Mouse (Mus musculus) CD4-positive, CD25-positive, alpha-beta regulatory T cell, adult 2 months (primary cell): ENCODE measurements around the gene Tgfb3.

Experiments used
- DNase-seq: peaks from one replicate; pipeline ENCODE4 v3.0.0-alpha.2; 2012; ENCODE audit warnings: low read depth, low spot score

The Tgfb3 gene

GRCm38 (mm10) chr12:86030932-86031331, 47.9 kb downstream of the Tgfb3 start:
- no peak for DNase-seq

- DNase-seq, result no peak
Measured at GRCm38 (mm10) chr12:86027747-86028146, 51.1 kb downstream of the Tgfb3 start.

- DNase-seq, result no peak
Measured at GRCm38 (mm10) chr12:86027000-86027399, 51.8 kb downstream of the Tgfb3 start.

GRCm38 (mm10) chr12:86025480-86025879, 53.4 kb downstream of the Tgfb3 start:
- no peak for DNase-seq

GRCm38 (mm10) chr12:86024426-86024825, 54.4 kb downstream of the Tgfb3 start:
- peak; percentile 60 for DNase-seq

- DNase-seq, result no peak
Measured at GRCm38 (mm10) chr12:86023081-86023871, 55.6 kb downstream of the Tgfb3 start.

GRCm38 (mm10) chr12:86022282-86022984, 56.4 kb downstream of the Tgfb3 start:
- no peak for DNase-seq

- DNase-seq, result no peak
Measured at GRCm38 (mm10) chr12:86021583-86021982, 57.3 kb downstream of the Tgfb3 start.

GRCm38 (mm10) chr12:86017360-86017759, 61.5 kb downstream of the Tgfb3 start:
- no peak for DNase-seq

- DNase-seq, result no peak
Measured at GRCm38 (mm10) chr12:86015114-86015513, 63.7 kb downstream of the Tgfb3 start.

GRCm38 (mm10) chr12:86014621-86015020, 64.2 kb downstream of the Tgfb3 start:
- no peak for DNase-seq

- no peak for DNase-seq
Measured at GRCm38 (mm10) chr12:86014174-86014573, 64.7 kb downstream of the Tgfb3 start.

- no peak for DNase-seq
Measured at GRCm38 (mm10) chr12:86012195-86012594, 66.6 kb downstream of the Tgfb3 start.

- DNase-seq, result no peak
Measured at GRCm38 (mm10) chr12:86010656-86011055, 68.2 kb downstream of the Tgfb3 start.

GRCm38 (mm10) chr12:86007377-86007776, 71.5 kb downstream of the Tgfb3 start:
- no peak for DNase-seq
